Mouse (Mus musculus) liver, embryonic 14.5 days (tissue): ENCODE results near the gene Atp6v1c2. TPM values are rescaled to one million over a fixed set of nuclear protein-coding genes. Genes with fewer than 3 reads are reported as not detected.

Experiments
- ATAC-seq: fragments of 200-750 bp; cut with Nextera tagmentation; 2 replicates; pipeline ENCODE4 v1.8.0; 2017; ENCODE audit warnings: moderate number of reproducible peaks, mild to moderate bottlenecking, moderate library complexity; ENCODE audit not compliant: insufficient read depth
- DNase-seq, 3 experiments: peaks; one replicate each; pipeline ENCODE4 v3.0.0-alpha.2; 2012 to 2013; ENCODE audit warnings: low read depth in 3 of 3, low spot score in 3 of 3
- H3K27ac ChIP-seq: fragments of 300-500 bp; sonication (generic); 2 replicates; pipeline ENCODE4 v1.5.1; 2014; ENCODE audit warnings: moderate library complexity, mild to moderate bottlenecking, control low read depth, inconsistent platforms
- H3K27me3 ChIP-seq: fragments of 300-500 bp; sonication (generic); 2 replicates; pipeline ENCODE4 v1.6.1; 2014; ENCODE audit warnings: mild to moderate bottlenecking, low read length, moderate library complexity; ENCODE audit not compliant: control insufficient read depth, insufficient read depth
- H3K36me3 ChIP-seq: fragments of 300-500 bp; sonication (generic); replicated peaks from 2 replicates; pipeline ENCODE4 v1.6.1; 2014; ENCODE audit warnings: low read depth; ENCODE audit not compliant: control insufficient read depth, insufficient read depth
- H3K4me1 ChIP-seq, 2 experiments: fragments of 200-500 bp in 1 of 2; fragments of 300-500 bp in 1 of 2; sonication (generic) in 1 of 2; replicated peaks; 2 replicates each; pipeline ENCODE4 v1.6.1; 2012 to 2014; ENCODE audit warnings: antibody characterized with exemption in 1 of 2, inconsistent platforms in 1 of 2, low read length in 1 of 2; ENCODE audit not compliant: control insufficient read depth in 2 of 2, insufficient read depth in 2 of 2
- H3K4me2 ChIP-seq: fragments of 300-500 bp; sonication (generic); 2 replicates; pipeline ENCODE4 v1.6.1; 2014; ENCODE audit warnings: low read depth, mild to moderate bottlenecking, control low read depth, moderate library complexity
- H3K4me3 ChIP-seq, 2 experiments: fragments of 200-500 bp in 1 of 2; fragments of 300-500 bp in 1 of 2; sonication (generic) in 1 of 2; 2 replicates each; pipeline ENCODE4 v1.5.1; 2012 to 2014; ENCODE audit warnings: low read depth in 2 of 2, low read length in 2 of 2, mild to moderate bottlenecking in 2 of 2, control low read depth in 1 of 2, inconsistent platforms in 1 of 2, moderate library complexity in 1 of 2; ENCODE audit not compliant: insufficient read depth in 1 of 2
- H3K9ac ChIP-seq: fragments of 300-500 bp; sonication (generic); replicated peaks from 2 replicates; pipeline ENCODE4 v1.6.1; 2014; ENCODE audit warnings: mild to moderate bottlenecking, control low read depth, moderate library complexity
- H3K9me3 ChIP-seq: fragments of 300-500 bp; sonication (generic); 2 replicates; pipeline ENCODE4 v1.6.1; 2016; ENCODE audit warnings: low read length, mixed read lengths; ENCODE audit not compliant: control insufficient read depth
- CTCF ChIP-seq: IDR thresholded peaks from 2 replicates; pipeline ENCODE4 v1.5.1; 2016; ENCODE audit warnings: antibody characterized with exemption, low read depth, control low read depth
- EP300 ChIP-seq: IDR thresholded peaks from 2 replicates; pipeline ENCODE4 v1.6.1; 2016; ENCODE audit warnings: antibody characterized with exemption, low read depth
- WGBS: fragments of 180-500 bp; shearing (Covaris S2); extraction: QIAGEN DNeasy Blood & Tissue Kit; methylation state at CpG from one replicate; pipeline ENCODE4 v1.1.7; 2014; ENCODE audit not compliant: insufficient replicate concordance; 5-methylcytosine and 5-hydroxymethylcytosine counted together
- polyA plus RNA-seq, 2 experiments: library from polyadenylated mRNA; depleted of rRNA in 1 of 2; stranded (reverse) in 1 of 2; unstranded in 1 of 2; fragments of >200 nt; fragmentation: Nextera tagmentation in 1 of 2; extraction: Ambion mirVana in 1 of 2; gene quantifications; 2 replicates each; pipeline versions ENCODE4 v1.2.1 to v1.2.3; 2012 to 2014

Atp6v1c2 gene
- polyA plus RNA-seq, 2 experiments = 0.02 TPM; not detected in 1

DNA sequence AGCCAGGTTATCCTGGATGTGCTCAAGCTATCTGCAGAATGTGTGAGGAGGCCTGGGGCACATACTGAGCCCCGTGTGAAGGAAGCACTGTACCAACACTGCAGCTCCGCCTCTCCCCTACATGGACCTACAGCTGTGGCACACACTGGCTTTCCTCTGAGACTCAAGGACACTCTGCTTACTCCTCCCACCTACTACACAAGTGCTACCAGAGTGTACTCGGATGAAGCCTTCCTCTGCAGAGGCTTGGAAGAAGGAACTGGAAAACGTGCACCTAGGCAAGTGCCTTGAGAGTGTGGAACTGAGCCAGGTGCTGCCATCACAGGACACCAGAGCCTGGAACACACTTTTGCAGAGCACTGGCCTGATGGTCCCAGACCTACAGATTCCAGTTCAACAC, 38.6 kb downstream of the Atp6v1c2 start:
- DNase-seq (no peak), ATAC-seq (no peak)
- no peaks in the 10 kb centered on the region for H3K9me3 ChIP-seq
- WGBS = 37% methylated on average over 4 of the region's 4 CpGs
- no peak overlapping the region for H3K4me2 ChIP-seq
- no peaks in the 10 kb centered on the region for H3K27me3 ChIP-seq
- no peaks in the 10 kb centered on the region for H3K36me3 ChIP-seq
- TF ChIP-seq EP300 (no peak), CTCF (no peak)
- no peak overlapping the region for H3K9ac ChIP-seq
- no peaks in the 10 kb centered on the region for H3K4me1 ChIP-seq
- no peak overlapping the region for H3K27ac ChIP-seq
- H3K4me3 ChIP-seq = no peak overlapping the region

DNA sequence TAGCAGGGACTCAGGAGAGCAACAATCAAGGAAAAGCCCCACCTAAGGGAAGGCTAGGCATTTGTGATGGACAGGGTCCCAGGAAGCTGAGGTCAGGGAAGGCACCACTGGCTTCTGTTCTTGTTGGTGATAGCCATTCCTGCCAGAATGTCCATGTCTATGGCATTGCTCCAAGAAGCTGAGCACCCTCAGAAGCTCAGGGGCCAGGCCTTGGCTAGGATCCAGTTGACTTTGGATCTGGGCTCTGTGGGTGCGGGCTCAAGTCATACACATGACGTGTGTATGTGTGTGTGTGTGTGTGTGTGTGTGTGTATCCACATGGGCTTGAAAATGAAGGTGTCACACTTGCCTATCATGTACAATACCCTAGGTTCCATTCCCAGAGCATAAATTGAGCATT, 39.2 kb downstream of the Atp6v1c2 start:
- H3K4me1 ChIP-seq = no peaks in the 10 kb centered on the region
- no peaks in the 10 kb centered on the region for H3K27me3 ChIP-seq
- no peak overlapping the region for H3K9ac ChIP-seq
- H3K4me2 ChIP-seq = no peak overlapping the region
- H3K9me3 ChIP-seq = no peaks in the 10 kb centered on the region
- DNase-seq (no peak), ATAC-seq (no peak)
- peaks cover 4% of the 10 kb centered on the region for H3K36me3 ChIP-seq
- TF ChIP-seq CTCF = no peak
- no peak for TF ChIP-seq EP300
- H3K4me3 ChIP-seq = no peak overlapping the region
- no peak overlapping the region for H3K27ac ChIP-seq
- WGBS = 67% methylated on average over 2 of the region's 2 CpGs

- Histone ChIP-seq H3K36me3 (peaks cover 11% of the 10 kb centered on the region), H3K27me3 (no peaks in the 10 kb centered on the region), H3K9me3 (no peaks in the 10 kb centered on the region), H3K9ac (no peak overlapping the region), H3K4me1 (no peaks in the 10 kb centered on the region), H3K27ac (no peak overlapping the region), H3K4me2 (no peak overlapping the region), H3K4me3 (no peak overlapping the region)
- no peak for TF ChIP-seq CTCF
- no peak for ATAC-seq
- no peak for DNase-seq
- WGBS = 64% methylated on average over 2 of the region's 2 CpGs
These were observed 40.1 kb downstream of the Atp6v1c2 start for GRCm38 (mm10) chr12:17289060-17289459.

DNA sequence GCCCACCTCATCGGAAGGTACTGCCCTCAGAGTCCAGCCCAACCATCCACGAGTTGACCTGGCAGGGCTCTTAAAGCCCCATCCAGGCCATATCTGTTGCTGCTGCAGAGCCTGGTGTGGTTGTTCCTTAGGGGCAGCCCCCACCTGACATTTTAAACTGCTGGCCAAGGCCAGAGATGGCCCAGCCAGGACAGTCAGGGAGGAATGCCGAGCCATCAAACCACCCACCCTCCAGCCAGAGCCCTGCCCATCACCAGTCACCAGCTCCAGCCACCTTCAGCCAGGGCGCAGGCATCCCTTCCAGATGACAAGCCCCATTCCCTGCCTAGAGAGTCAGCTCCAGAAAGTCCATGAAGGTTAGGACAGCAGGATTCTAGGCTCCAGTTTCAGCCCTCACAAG, 40.7 kb downstream of the Atp6v1c2 start:
- H3K4me2 ChIP-seq = no peak overlapping the region
- ATAC-seq (no peak), DNase-seq (no peak)
- WGBS = 54% methylated on average over 4 of the region's 4 CpGs
- no peaks in the 10 kb centered on the region for H3K27me3 ChIP-seq
- no peak overlapping the region for H3K9ac ChIP-seq
- no peaks in the 10 kb centered on the region for H3K9me3 ChIP-seq
- no peak overlapping the region for H3K4me3 ChIP-seq
- no peak overlapping the region for H3K27ac ChIP-seq
- TF ChIP-seq CTCF (no peak), EP300 (no peak)
- peaks cover 16% of the 10 kb centered on the region for H3K36me3 ChIP-seq
- no peaks in the 10 kb centered on the region for H3K4me1 ChIP-seq

DNA sequence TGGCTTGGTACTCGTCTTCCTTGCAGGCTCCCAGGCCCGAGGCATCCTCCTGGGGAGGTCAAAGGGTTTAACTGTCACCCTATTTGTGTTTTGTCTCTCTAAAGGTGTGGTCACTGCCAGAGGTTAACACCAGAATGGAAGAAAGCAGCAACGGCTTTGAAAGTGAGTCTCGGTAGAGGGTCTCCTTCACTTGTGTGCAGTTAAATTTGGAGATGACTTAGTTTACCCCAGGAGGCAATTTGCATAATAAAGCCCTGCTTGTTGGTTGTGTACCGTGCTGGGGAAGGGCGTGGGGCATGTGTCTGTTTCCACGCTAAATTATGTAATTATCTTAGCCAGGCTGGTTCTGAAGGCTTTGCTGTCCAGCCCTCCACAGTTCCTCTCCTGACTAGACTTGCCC, 55.3 kb downstream of the Atp6v1c2 start:
- no peaks in the 10 kb centered on the region for H3K9me3 ChIP-seq
- H3K27me3 ChIP-seq = no peaks in the 10 kb centered on the region
- H3K27ac ChIP-seq = no peak overlapping the region
- TF ChIP-seq CTCF (no peak), EP300 (no peak)
- peaks cover 42% of the 10 kb centered on the region for H3K36me3 ChIP-seq
- H3K4me1 ChIP-seq = 0 out of 4 replicates have a peak, but pooled peaks cover 0 to 1% of the 10 kb centered on the region in 2 experiments
- H3K9ac ChIP-seq = no peak overlapping the region
- 79% methylated on average over 7 of the region's 7 CpGs for WGBS
- ATAC-seq (no peak), DNase-seq (no peak)
- no peak overlapping the region for H3K4me3 ChIP-seq
- no peak overlapping the region for H3K4me2 ChIP-seq
